Mouse (Mus musculus): ENCODE results near the gene B3gat2. TPM values are rescaled to one million over a fixed set of nuclear protein-coding genes. Genes with fewer than 3 reads are reported as not detected.

B3gat2 gene
- polyA plus RNA-seq, 2 experiments = 0.99 to 1.2 TPM

DNA sequence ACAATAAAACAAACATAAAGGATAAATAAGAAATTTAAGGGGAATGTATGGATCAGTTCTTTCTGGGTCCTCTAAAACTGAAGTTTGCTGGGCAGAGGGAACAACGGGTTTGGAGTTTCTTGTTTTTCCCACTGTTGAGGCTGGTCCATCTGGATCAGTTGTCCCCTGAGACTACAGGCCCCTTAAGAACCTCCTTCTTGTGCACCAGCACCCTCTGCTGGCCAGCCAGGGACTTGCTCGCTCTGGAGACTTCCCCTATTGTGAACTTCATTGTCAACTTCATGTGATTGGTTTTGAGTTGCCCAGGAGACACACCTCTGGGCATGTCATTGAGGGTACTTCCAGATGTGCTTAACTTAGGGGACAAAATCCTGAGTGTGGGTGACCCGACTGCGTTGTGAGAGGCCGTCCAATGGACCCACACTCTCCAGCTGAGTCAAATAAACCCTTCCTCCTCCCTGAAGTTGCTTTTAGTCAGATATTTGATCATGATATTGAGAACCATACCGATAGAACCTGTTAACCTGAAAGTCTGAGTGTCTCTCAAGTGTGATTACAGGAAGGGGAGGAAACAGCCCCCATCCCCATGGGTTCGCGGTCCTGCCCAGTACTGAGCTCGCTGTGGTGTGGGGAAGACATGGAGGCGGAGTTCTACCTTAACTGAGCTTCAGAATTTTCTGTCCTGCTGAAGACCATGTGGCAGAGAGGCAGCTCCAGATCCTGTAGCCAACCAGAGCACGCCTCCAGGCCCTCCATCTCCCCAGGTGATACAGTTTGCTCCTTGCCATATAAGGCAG is 31.4 kb downstream of the B3gat2 start:
- no peak overlapping the region for H3K9ac ChIP-seq (ENCODE audit: low read depth, low read length, severe bottlenecking)
- H3K27me3 ChIP-seq (ENCODE audit: control insufficient read depth, insufficient read depth, low read length) = no peaks in the 10 kb centered on the region
- H3K9me3 ChIP-seq (ENCODE audit: control insufficient read depth, low read length) = no peaks in the 10 kb centered on the region
- no peak overlapping the region for H3K4me2 ChIP-seq (replicated peaks; ENCODE audit: low read depth, low read length, severe bottlenecking)
- no peak for TF ChIP-seq POLR2A (IDR thresholded peaks at IDR 0.05; ENCODE audit: borderline replicate concordance, extremely low read depth, insufficient read depth, insufficient read length)
- H3K4me1 ChIP-seq (ENCODE audit: control insufficient read depth, insufficient read depth, low read length) = no peaks in the 10 kb centered on the region
- DNase-seq (ENCODE audit: low spot score) = peak; percentile 57
- H3K4me3 ChIP-seq (replicated peaks; ENCODE audit: low read length) = no peak overlapping the region
- WGBS = 47% methylated on average over 11 of the region's 11 CpGs
- no peaks in the 10 kb centered on the region for H3K36me3 ChIP-seq (ENCODE audit: control insufficient read depth, insufficient read depth, low read length)
- ATAC-seq (ENCODE audit: low FRiP score, low read depth) = no peak
- H3K27ac ChIP-seq (replicated peaks; ENCODE audit: low read depth, low read length) = no peak overlapping the region

DNA sequence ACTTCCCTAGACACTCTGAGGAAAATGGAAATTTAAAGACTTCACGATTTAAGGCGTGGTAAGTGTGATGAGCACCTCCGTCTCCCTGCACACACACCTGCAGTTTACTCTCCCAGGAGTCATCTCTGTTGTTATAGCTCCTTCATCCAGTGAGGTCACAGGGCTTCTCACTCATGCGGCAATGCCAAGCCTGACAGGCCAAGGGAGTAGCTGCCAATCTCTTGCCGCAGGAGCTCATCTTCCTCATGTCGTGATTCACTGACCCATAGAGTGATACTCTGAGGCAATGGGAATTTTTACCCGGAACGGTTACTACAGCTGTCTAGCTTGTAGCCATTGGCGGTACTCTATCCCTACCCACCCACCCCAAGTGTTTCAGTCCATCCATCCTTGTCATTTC is 36.8 kb downstream of the B3gat2 start:
- Histone ChIP-seq H3K4me2 (replicated peaks; ENCODE audit: low read depth, low read length, severe bottlenecking) (no peak overlapping the region), H3K4me1 (ENCODE audit: control insufficient read depth, insufficient read depth, low read length) (no peaks in the 10 kb centered on the region), H3K9ac (ENCODE audit: low read depth, low read length, severe bottlenecking) (no peak overlapping the region), H3K9me3 (ENCODE audit: control insufficient read depth, low read length) (no peaks in the 10 kb centered on the region), H3K4me3 (replicated peaks; ENCODE audit: low read length) (no peak overlapping the region), H3K36me3 (ENCODE audit: control insufficient read depth, insufficient read depth, low read length) (no peaks in the 10 kb centered on the region), H3K27ac (replicated peaks; ENCODE audit: low read depth, low read length) (no peak overlapping the region), H3K27me3 (ENCODE audit: control insufficient read depth, insufficient read depth, low read length) (no peaks in the 10 kb centered on the region)
- 87% methylated on average over 9 of the region's 9 CpGs for WGBS
- ATAC-seq (ENCODE audit: low FRiP score, low read depth) = no peak
- no peak for TF ChIP-seq POLR2A (IDR thresholded peaks at IDR 0.05; ENCODE audit: borderline replicate concordance, extremely low read depth, insufficient read depth, insufficient read length)
- DNase-seq (ENCODE audit: low spot score) = no peak

GRCm38 (mm10) chr1:23821615-23822014 is 60.1 kb downstream of the B3gat2 start:
- Histone ChIP-seq H3K4me2 (replicated peaks; ENCODE audit: low read depth, low read length, severe bottlenecking) (no peak overlapping the region), H3K36me3 (ENCODE audit: control insufficient read depth, insufficient read depth, low read length) (no peaks in the 10 kb centered on the region), H3K27me3 (ENCODE audit: control insufficient read depth, insufficient read depth, low read length) (no peaks in the 10 kb centered on the region), H3K4me3 (replicated peaks; ENCODE audit: low read length) (no peak overlapping the region), H3K27ac (replicated peaks; ENCODE audit: low read depth, low read length) (no peak overlapping the region), H3K9ac (ENCODE audit: low read depth, low read length, severe bottlenecking) (no peak overlapping the region), H3K9me3 (ENCODE audit: control insufficient read depth, low read length) (no peaks in the 10 kb centered on the region), H3K4me1 (ENCODE audit: control insufficient read depth, insufficient read depth, low read length) (no peaks in the 10 kb centered on the region)
- TF ChIP-seq POLR2A (IDR thresholded peaks at IDR 0.05; ENCODE audit: borderline replicate concordance, extremely low read depth, insufficient read depth, insufficient read length) = no peak
- 49% methylated on average over 5 of the region's 5 CpGs for WGBS
- ATAC-seq (ENCODE audit: low FRiP score, low read depth) (no peak), DNase-seq (ENCODE audit: low spot score) (no peak)

DNA sequence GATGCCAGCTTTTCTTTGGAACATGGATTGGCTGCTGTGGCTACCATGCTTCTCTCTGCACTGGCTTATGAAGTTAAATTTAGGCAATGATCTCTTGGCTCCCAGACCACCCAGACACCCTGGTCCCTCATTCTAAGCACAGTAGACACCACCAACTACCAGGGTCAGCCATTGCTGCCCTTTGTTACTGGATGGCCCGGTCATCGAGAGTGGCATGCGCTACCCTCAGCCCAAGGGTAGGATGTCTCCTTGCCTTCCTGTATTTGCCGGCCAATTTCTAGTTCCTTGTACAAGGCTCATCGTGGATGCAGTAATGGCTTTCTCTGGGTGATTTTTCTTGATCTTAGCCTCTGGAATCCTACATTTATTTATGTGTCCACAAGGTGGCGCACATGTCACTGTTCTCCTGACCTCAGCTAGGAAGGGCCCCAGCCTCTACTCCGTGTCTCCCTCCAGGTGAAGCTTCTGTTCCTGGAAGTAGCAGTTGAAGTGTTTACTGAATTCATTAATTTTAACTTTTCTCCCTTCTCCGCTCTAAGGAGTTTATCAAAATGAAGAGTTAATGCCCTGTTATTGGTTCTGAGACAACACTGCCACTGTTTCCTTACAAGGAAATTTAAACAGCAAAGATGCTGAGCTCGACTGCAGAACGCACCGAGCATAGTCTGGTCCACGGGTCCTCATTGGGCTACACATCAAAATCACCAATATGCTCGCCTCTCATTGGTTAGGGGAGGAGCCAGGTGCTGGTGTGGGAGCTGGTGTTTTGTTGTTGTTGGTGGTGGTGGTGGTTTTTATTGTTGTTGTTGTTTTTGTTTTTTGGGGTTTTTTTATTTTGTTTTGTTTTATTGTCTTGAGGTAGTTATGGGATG is 65.6 kb downstream of the B3gat2 start:
- H3K27ac ChIP-seq (replicated peaks; ENCODE audit: low read depth, low read length) = no peak overlapping the region
- no peaks in the 10 kb centered on the region for H3K36me3 ChIP-seq (ENCODE audit: control insufficient read depth, insufficient read depth, low read length)
- DNase-seq (ENCODE audit: low spot score) (peak; percentile 63), ATAC-seq (ENCODE audit: low FRiP score, low read depth) (peak; percentile 61; the same call in 1 of the 2 replicates)
- H3K4me3 ChIP-seq (replicated peaks; ENCODE audit: low read length) = no peak overlapping the region
- no peak for TF ChIP-seq POLR2A (IDR thresholded peaks at IDR 0.05; ENCODE audit: borderline replicate concordance, extremely low read depth, insufficient read depth, insufficient read length)
- H3K4me1 ChIP-seq (ENCODE audit: control insufficient read depth, insufficient read depth, low read length) = no peaks in the 10 kb centered on the region
- H3K4me2 ChIP-seq (replicated peaks; ENCODE audit: low read depth, low read length, severe bottlenecking) = no peak overlapping the region
- H3K9me3 ChIP-seq (ENCODE audit: control insufficient read depth, low read length) = no peaks in the 10 kb centered on the region
- no peaks in the 10 kb centered on the region for H3K27me3 ChIP-seq (ENCODE audit: control insufficient read depth, insufficient read depth, low read length)
- H3K9ac ChIP-seq (ENCODE audit: low read depth, low read length, severe bottlenecking) = no peak overlapping the region
- WGBS = 36% methylated on average over 13 of the region's 13 CpGs

DNA sequence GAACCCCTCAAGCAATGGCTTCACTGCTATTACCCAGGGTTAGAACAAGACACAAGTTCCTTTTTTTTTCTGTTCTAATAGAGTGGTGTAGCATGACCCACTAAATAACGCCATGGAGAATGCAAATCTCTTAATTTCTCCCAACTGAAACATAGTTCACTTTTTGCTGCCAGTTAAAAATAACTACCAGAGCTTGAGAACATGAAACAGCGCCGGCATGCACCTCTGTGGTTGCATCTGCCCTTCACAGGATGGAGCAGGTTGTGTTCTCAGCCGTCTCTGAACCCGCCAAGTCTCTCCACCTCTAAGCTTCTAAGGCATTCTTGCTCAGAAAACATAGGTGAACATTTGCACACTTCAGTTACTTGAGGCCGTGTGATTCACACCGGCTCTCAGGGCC is 72.7 kb downstream of the B3gat2 start:
- ATAC-seq (ENCODE audit: low FRiP score, low read depth) (no peak), DNase-seq (ENCODE audit: low spot score) (no peak)
- Histone ChIP-seq H3K27me3 (ENCODE audit: control insufficient read depth, insufficient read depth, low read length) (no peaks in the 10 kb centered on the region), H3K36me3 (ENCODE audit: control insufficient read depth, insufficient read depth, low read length) (no peaks in the 10 kb centered on the region), H3K4me1 (ENCODE audit: control insufficient read depth, insufficient read depth, low read length) (no peaks in the 10 kb centered on the region), H3K4me3 (replicated peaks; ENCODE audit: low read length) (no peak overlapping the region), H3K4me2 (replicated peaks; ENCODE audit: low read depth, low read length, severe bottlenecking) (no peak overlapping the region), H3K27ac (replicated peaks; ENCODE audit: low read depth, low read length) (no peak overlapping the region), H3K9me3 (ENCODE audit: control insufficient read depth, low read length) (no peaks in the 10 kb centered on the region), H3K9ac (ENCODE audit: low read depth, low read length, severe bottlenecking) (no peak overlapping the region)
- no peak for TF ChIP-seq POLR2A (IDR thresholded peaks at IDR 0.05; ENCODE audit: borderline replicate concordance, extremely low read depth, insufficient read depth, insufficient read length)
- 88% methylated on average over 7 of the region's 7 CpGs for WGBS
